Mouse (Mus musculus) myocyte (in vitro differentiated cells): Measurements from ENCODE around the gene Zfp667. TPM values are rescaled to one million over a fixed set of nuclear protein-coding genes. Genes with fewer than 3 reads are reported as not detected.

ENCODE experiments used
- H3K27me3 ChIP-seq: one replicate; pipeline ENCODE4 v1.6.1; 2011; ENCODE audit not compliant: control insufficient read depth, insufficient read depth, insufficient read length
- H3K36me3 ChIP-seq: one replicate; pipeline ENCODE4 v1.6.1; 2011; ENCODE audit not compliant: control insufficient read depth, insufficient read depth
- H3K4me2 ChIP-seq: one replicate; pipeline ENCODE4 v1.6.1; 2011; ENCODE audit warnings: low read depth, control low read depth
- H3K4me3 ChIP-seq: one replicate; pipeline ENCODE4 v1.5.1; 2011; ENCODE audit warnings: mild to moderate bottlenecking, control low read depth, moderate library complexity
- H3K79me2 ChIP-seq: one replicate; pipeline ENCODE4 v1.6.1; 2011; ENCODE audit not compliant: control insufficient read depth, insufficient read depth
- H3ac ChIP-seq: one replicate; pipeline ENCODE4 v1.6.1; 2011; ENCODE audit not compliant: control insufficient read depth, insufficient read length
- CEBPB ChIP-seq: IDR thresholded peaks from 2 replicates; pipeline ENCODE4 v1.6.1; 2011; ENCODE audit warnings: mild to moderate bottlenecking, moderate library complexity; ENCODE audit not compliant: poor library complexity, insufficient read depth, severe bottlenecking
- E2F4 ChIP-seq: IDR thresholded peaks from one replicate; pipeline ENCODE4 v1.6.1; 2011; ENCODE audit warnings: mild to moderate bottlenecking, control low read depth, moderate library complexity; ENCODE audit not compliant: insufficient read depth
- MAX ChIP-seq: IDR thresholded peaks from one replicate; pipeline ENCODE4 v1.6.1; 2011; ENCODE audit warnings: low read depth, mild to moderate bottlenecking, control low read depth
- MYOD1 ChIP-seq, 3 experiments: IDR thresholded peaks; one replicate each; pipeline ENCODE4 v1.6.1; 2011; ENCODE audit warnings: control low read depth in 2 of 3, low read depth in 2 of 3, mild to moderate bottlenecking in 2 of 3, moderate library complexity in 1 of 3; ENCODE audit not compliant: insufficient read length in 2 of 3, control insufficient read depth in 1 of 3
- MYOG ChIP-seq, 3 experiments: IDR thresholded peaks; one replicate each; pipeline ENCODE4 v1.6.1; 2011; ENCODE audit warnings: control low read depth in 2 of 3, low read depth in 2 of 3, mild to moderate bottlenecking in 2 of 3; ENCODE audit not compliant: insufficient read length in 2 of 3, control insufficient read depth in 1 of 3, insufficient read depth in 1 of 3
- POLR2A ChIP-seq: IDR thresholded peaks from one replicate; pipeline ENCODE4 v1.6.1; 2011; ENCODE audit warnings: low read depth, mild to moderate bottlenecking, control low read depth, moderate library complexity; ENCODE audit not compliant: insufficient read length
- POLR2AphosphoS2 ChIP-seq: IDR thresholded peaks from one replicate; pipeline ENCODE4 v1.6.1; 2011; ENCODE audit warnings: low read depth, control low read depth; ENCODE audit not compliant: insufficient read length
- REST ChIP-seq: IDR thresholded peaks from one replicate; pipeline ENCODE4 v1.6.1; 2011; ENCODE audit warnings: mild to moderate bottlenecking, control low read depth, moderate library complexity; ENCODE audit not compliant: insufficient read depth, insufficient read length
- SRF ChIP-seq: IDR thresholded peaks from one replicate; pipeline ENCODE4 v1.6.1; 2011; ENCODE audit warnings: low read depth; ENCODE audit not compliant: control insufficient read depth, insufficient read length
- TCF12 ChIP-seq: IDR thresholded peaks from one replicate; pipeline ENCODE4 v1.6.1; 2011; ENCODE audit warnings: mild to moderate bottlenecking, control low read depth; ENCODE audit not compliant: poor library complexity, insufficient read depth, severe bottlenecking
- TCF3 ChIP-seq: IDR thresholded peaks from one replicate; pipeline ENCODE4 v1.6.1; 2011; ENCODE audit warnings: low read depth, control low read depth; ENCODE audit not compliant: insufficient read length
- USF1 ChIP-seq: IDR thresholded peaks from one replicate; pipeline ENCODE4 v1.6.1; 2011; ENCODE audit warnings: low read depth, mild to moderate bottlenecking, control low read depth, moderate library complexity
- polyA plus RNA-seq: library from polyadenylated mRNA; unstranded; fragments of >200 nt; fragmentation: generic; extraction: Trizol; gene quantifications from one replicate; pipeline ENCODE4 v1.2.1, GENCODE M21; 2012; ENCODE audit warnings: missing spikeins

The Zfp667 gene
- polyA plus RNA-seq, 1 experiment = 2.8 TPM

GRCm38 (mm10) chr7:6262984-6263383 lies 23.4 kb upstream of the Zfp667 start:
- H3K4me2 ChIP-seq = no peak overlapping the region
- no peaks in the 10 kb centered on the region for H3K79me2 ChIP-seq
- no peak overlapping the region for H3K4me3 ChIP-seq
- TF ChIP-seq REST (no peak), SRF (no peak), USF1 (no peak), MYOG (IDR thresholded peaks at IDR 0.05; ENCODE audit: control insufficient read depth in 1 of 3, insufficient read depth in 1 of 3, insufficient read length in 2 of 3, low read depth in 2 of 3) (no peak), CEBPB (no peak), TCF3 (no peak)
- H3K36me3 ChIP-seq = no peaks in the 10 kb centered on the region
- H3K27me3 ChIP-seq = no peaks in the 10 kb centered on the region
- H3ac ChIP-seq = no peak overlapping the region

- no peaks in the 10 kb centered on the region for H3K36me3 ChIP-seq
- TF ChIP-seq MYOG (IDR thresholded peaks at IDR 0.05; ENCODE audit: control insufficient read depth in 1 of 3, insufficient read depth in 1 of 3, insufficient read length in 2 of 3, low read depth in 2 of 3) (no peak), TCF12 (no peak), MYOD1 (IDR thresholded peaks at IDR 0.05; ENCODE audit: control insufficient read depth in 1 of 3, insufficient read length in 2 of 3, low read depth in 2 of 3) (no peak), POLR2AphosphoS2 (no peak), USF1 (no peak), REST (no peak), CEBPB (no peak), SRF (no peak), E2F4 (no peak), POLR2A (no peak), MAX (no peak), TCF3 (no peak)
- no peak overlapping the region for H3ac ChIP-seq
- H3K79me2 ChIP-seq = no peaks in the 10 kb centered on the region
- H3K27me3 ChIP-seq = peaks cover 4% of the 10 kb centered on the region
- H3K4me3 ChIP-seq = no peak overlapping the region
- no peak overlapping the region for H3K4me2 ChIP-seq
These were observed 20.7 kb upstream of the Zfp667 start for GRCm38 (mm10) chr7:6265695-6266094.

GRCm38 (mm10) chr7:6277906-6278305 lies 8.5 kb upstream of the Zfp667 start:
- no peaks in the 10 kb centered on the region for H3K36me3 ChIP-seq
- no peak overlapping the region for H3K4me3 ChIP-seq
- TF ChIP-seq REST (no peak), CEBPB (no peak), MYOG (IDR thresholded peaks at IDR 0.05; ENCODE audit: control insufficient read depth in 1 of 3, insufficient read depth in 1 of 3, insufficient read length in 2 of 3, low read depth in 2 of 3) (no peak), MAX (no peak), TCF3 (no peak), POLR2A (no peak), MYOD1 (IDR thresholded peaks at IDR 0.05; ENCODE audit: control insufficient read depth in 1 of 3, insufficient read length in 2 of 3, low read depth in 2 of 3) (no peak), SRF (no peak)
- H3ac ChIP-seq = no peak overlapping the region
- H3K4me2 ChIP-seq = no peak overlapping the region
- no peaks in the 10 kb centered on the region for H3K79me2 ChIP-seq
- peaks cover 36% of the 10 kb centered on the region for H3K27me3 ChIP-seq

- H3K4me3 ChIP-seq = peak overlapping the region; percentile 46
- peak overlapping the region; percentile 59 for H3ac ChIP-seq
- peaks cover 6% of the 10 kb centered on the region for H3K27me3 ChIP-seq
- H3K36me3 ChIP-seq = no peaks in the 10 kb centered on the region
- H3K79me2 ChIP-seq = no peaks in the 10 kb centered on the region
- no peak for TF ChIP-seq MYOG (IDR thresholded peaks at IDR 0.05; ENCODE audit: control insufficient read depth in 1 of 3, insufficient read depth in 1 of 3, insufficient read length in 2 of 3, low read depth in 2 of 3)
- no peak for TF ChIP-seq USF1
- TF ChIP-seq TCF3 = no peak
- no peak for TF ChIP-seq CEBPB
- peak overlapping the region; percentile 73 for H3K4me2 ChIP-seq
These were observed 3.6 kb upstream of the Zfp667 start for GRCm38 (mm10) chr7:6282749-6283148.

- Histone ChIP-seq H3K79me2 (no peaks in the 10 kb centered on the region), H3K27me3 (peaks cover 1% of the 10 kb centered on the region), H3K4me2 (peak overlapping the region; percentile 73), H3ac (peak overlapping the region; percentile 59), H3K36me3 (no peaks in the 10 kb centered on the region), H3K4me3 (peak overlapping the region; percentile 46)
- no peak for TF ChIP-seq TCF3
- TF ChIP-seq TCF12 = no peak
- TF ChIP-seq POLR2AphosphoS2 = peak; percentile 17
These were observed 2.8 kb upstream of the Zfp667 start for GRCm38 (mm10) chr7:6283451-6284075.
